Mouse (Mus musculus): ENCODE results near the gene Msx2.

Gene Msx2

GRCm38 (mm10) chr13:53465191-53465820 is 7.6 kb downstream of the Msx2 start:
- intact Hi-C loops (cut with DNase I) = no loop called here

GRCm38 (mm10) chr13:53464441-53465001 is 8.4 kb downstream of the Msx2 start:
- intact Hi-C loops (cut with DNase I) = loop anchor here (5.0 kb wide), 2 partner anchors 128 to 223 kb away; no protein-coding TSS in a partner anchor

GRCm38 (mm10) chr13:53463946-53464345 is 8.9 kb downstream of the Msx2 start:
- intact Hi-C loops (cut with DNase I) = loop anchor here (5.0 kb wide), 2 partner anchors 128 to 223 kb away; no protein-coding TSS in a partner anchor

- intact Hi-C loops (cut with DNase I) = loop anchor here (5.0 kb wide), 2 partner anchors 129 to 224 kb away; no protein-coding TSS in a partner anchor
Observed at GRCm38 (mm10) chr13:53463037-53463436, 9.8 kb downstream of the Msx2 start.

GRCm38 (mm10) chr13:53462649-53462970 is 10.3 kb downstream of the Msx2 start:
- intact Hi-C loops (cut with DNase I) = loop anchor here (5.0 kb wide), 2 partner anchors 130 to 225 kb away; no protein-coding TSS in a partner anchor

- intact Hi-C loops (cut with DNase I) = loop anchor here (5.0 kb wide), 2 partner anchors 130 to 225 kb away; no protein-coding TSS in a partner anchor
Observed at GRCm38 (mm10) chr13:53461855-53462648, 10.8 kb downstream of the Msx2 start.

GRCm38 (mm10) chr13:53461346-53461745 is 11.5 kb downstream of the Msx2 start:
- intact Hi-C loops (cut with DNase I) = loop anchor here (5.0 kb wide), 2 partner anchors 131 to 226 kb away; no protein-coding TSS in a partner anchor

GRCm38 (mm10) chr13:53458766-53459165 is 14.1 kb downstream of the Msx2 start:
- intact Hi-C loops (cut with DNase I) = no loop called here

- intact Hi-C loops (cut with DNase I) = no loop called here
Observed at GRCm38 (mm10) chr13:53454794-53455672, 17.8 kb downstream of the Msx2 start.

GRCm38 (mm10) chr13:53453927-53454326 is 18.9 kb downstream of the Msx2 start:
- intact Hi-C loops (cut with DNase I) = no loop called here

- intact Hi-C loops (cut with DNase I) = loop anchor here (10.0 kb wide), 1 partner anchor 317 kb away; no protein-coding TSS in a partner anchor
Observed at GRCm38 (mm10) chr13:53447609-53448008, 25.3 kb downstream of the Msx2 start.

GRCm38 (mm10) chr13:53443602-53444001 is 29.3 kb downstream of the Msx2 start:
- intact Hi-C loops (cut with DNase I) = loop anchor here (5.0 to 10.0 kb wide), 2 partner anchors 244 to 321 kb away; no protein-coding TSS in a partner anchor

GRCm38 (mm10) chr13:53442168-53442980 is 30.5 kb downstream of the Msx2 start:
- intact Hi-C loops (cut with DNase I) = loop anchor here (5.0 to 10.0 kb wide), 2 partner anchors 245 to 322 kb away; no protein-coding TSS in a partner anchor

GRCm38 (mm10) chr13:53441307-53442028 is 31.4 kb downstream of the Msx2 start:
- intact Hi-C loops (cut with DNase I) = loop anchor here (5.0 to 10.0 kb wide), 2 partner anchors 246 to 323 kb away; no protein-coding TSS in a partner anchor

GRCm38 (mm10) chr13:53439957-53440356 is 32.9 kb downstream of the Msx2 start:
- intact Hi-C loops (cut with DNase I) = loop anchor here (5.0 to 10.0 kb wide), 2 partner anchors 247 to 325 kb away; no protein-coding TSS in a partner anchor

GRCm38 (mm10) chr13:53426507-53426906 is 46.4 kb downstream of the Msx2 start:
- intact Hi-C loops (cut with DNase I) = no loop called here

- intact Hi-C loops (cut with DNase I) = no loop called here
Observed at GRCm38 (mm10) chr13:53421189-53421588, 51.7 kb downstream of the Msx2 start.

- intact Hi-C loops (cut with DNase I) = no loop called here
Observed at GRCm38 (mm10) chr13:53420741-53421140, 52.1 kb downstream of the Msx2 start.

- intact Hi-C loops (cut with DNase I) = no loop called here
Observed at GRCm38 (mm10) chr13:53419681-53420080, 53.2 kb downstream of the Msx2 start.

Data from adrenal gland (tissue).